Mouse (Mus musculus): Measurements from ENCODE around the gene Gcnt2.

- TF ChIP-seq CTCF (IDR thresholded peaks at IDR 0.05; ENCODE audit: insufficient read depth, low read depth, low read length), result no peak
- TF ChIP-seq POLR2A (IDR thresholded peaks at IDR 0.05; ENCODE audit: insufficient read depth, low read depth, low read length), result no peak
These were observed 13.6 kb upstream of the Gcnt2 start for GRCm38 (mm10) chr13:40845951-40846350.

Measured in olfactory bulb, adult 2 months (tissue).